Mouse (Mus musculus) heart, embryonic 16.5 days (tissue): ENCODE measurements around the gene Itga9. TPM values are rescaled to one million over a fixed set of nuclear protein-coding genes. Genes with fewer than 3 reads are reported as not detected.

Source experiments
- ATAC-seq: fragments of 200-750 bp; cut with Nextera tagmentation; replicated peaks from 2 replicates; pipeline ENCODE4 v1.8.0; 2017; ENCODE audit warnings: moderate number of reproducible peaks; ENCODE audit not compliant: insufficient read depth, low FRiP score; ENCODE audit errors: extremely low read depth
- H3K27ac ChIP-seq: fragments of 300-500 bp; sonication (generic); 2 replicates; pipeline ENCODE4 v1.5.1; 2014; ENCODE audit warnings: mild to moderate bottlenecking, low read length, control low read depth, moderate library complexity
- H3K27me3 ChIP-seq: fragments of 300-500 bp; sonication (generic); 2 replicates; pipeline ENCODE4 v1.6.1; 2014; ENCODE audit warnings: low read length, mixed read lengths; ENCODE audit not compliant: control insufficient read depth, insufficient read depth
- H3K36me3 ChIP-seq: fragments of 300-500 bp; sonication (generic); 2 replicates; pipeline ENCODE4 v1.6.1; 2014; ENCODE audit not compliant: control insufficient read depth, insufficient read depth
- H3K4me1 ChIP-seq: fragments of 300-500 bp; sonication (generic); 2 replicates; pipeline ENCODE4 v1.6.1; 2014; ENCODE audit warnings: low read length, mixed read lengths; ENCODE audit not compliant: control insufficient read depth, insufficient read depth
- H3K4me2 ChIP-seq: fragments of 300-500 bp; sonication (generic); 2 replicates; pipeline ENCODE4 v1.6.1; 2014; ENCODE audit warnings: low read depth, mild to moderate bottlenecking, control low read depth, low read length
- H3K4me3 ChIP-seq: fragments of 300-500 bp; sonication (generic); 2 replicates; pipeline ENCODE4 v1.5.1; 2014; ENCODE audit warnings: mild to moderate bottlenecking, control low read depth, low read length
- H3K9ac ChIP-seq: fragments of 300-500 bp; sonication (generic); 2 replicates; pipeline ENCODE4 v1.6.1; 2014; ENCODE audit warnings: low read length, control low read depth
- H3K9me3 ChIP-seq: fragments of 300-500 bp; sonication (generic); replicated peaks from 2 replicates; pipeline ENCODE4 v1.6.1; 2016; ENCODE audit warnings: low read length; ENCODE audit not compliant: control insufficient read depth
- WGBS: fragments of 180-500 bp; shearing (Covaris S2); extraction: QIAGEN DNeasy Blood & Tissue Kit; methylation state at CpG from one replicate; pipeline ENCODE4 v1.1.7; 2014; 5-methylcytosine and 5-hydroxymethylcytosine counted together
- polyA plus RNA-seq: library from polyadenylated mRNA; unstranded; fragments of >200 nt; fragmentation: Nextera tagmentation; extraction: Ambion mirVana; gene quantifications from 2 replicates; pipeline ENCODE4 v1.2.1, GENCODE M21; 2015

Gene Itga9
- polyA plus RNA-seq, 1 experiment from 2014 or later, result 3.1 TPM

- 65% methylated on average over 8 of the region's 8 CpGs for WGBS
- H3K9ac ChIP-seq, result no peak overlapping the region
- H3K27ac ChIP-seq, result no peak overlapping the region
- H3K4me2 ChIP-seq, result no peak overlapping the region
- H3K4me1 ChIP-seq, result peaks cover 33% of the 10 kb centered on the region
- H3K27me3 ChIP-seq, result no peaks in the 10 kb centered on the region
- H3K9me3 ChIP-seq, result no peaks in the 10 kb centered on the region
- no peak for ATAC-seq
- no peaks in the 10 kb centered on the region for H3K36me3 ChIP-seq
- H3K4me3 ChIP-seq, result no peak overlapping the region
Measured at GRCm38 (mm10) chr9:118698191-118698590, 91.7 kb downstream of the Itga9 start.

- peaks cover 19% of the 10 kb centered on the region for H3K4me1 ChIP-seq
- no peak for ATAC-seq
- no peak overlapping the region for H3K4me3 ChIP-seq
- no peaks in the 10 kb centered on the region for H3K9me3 ChIP-seq
- H3K36me3 ChIP-seq, result no peaks in the 10 kb centered on the region
- WGBS, result 61% methylated on average over 4 of the region's 4 CpGs
- no peak overlapping the region for H3K4me2 ChIP-seq
- no peaks in the 10 kb centered on the region for H3K27me3 ChIP-seq
- peak overlapping the region; percentile 22; the same call in 1 of the 2 replicates for H3K27ac ChIP-seq
- H3K9ac ChIP-seq, result no peak overlapping the region
Measured at GRCm38 (mm10) chr9:118699716-118700115, 93.2 kb downstream of the Itga9 start.

DNA sequence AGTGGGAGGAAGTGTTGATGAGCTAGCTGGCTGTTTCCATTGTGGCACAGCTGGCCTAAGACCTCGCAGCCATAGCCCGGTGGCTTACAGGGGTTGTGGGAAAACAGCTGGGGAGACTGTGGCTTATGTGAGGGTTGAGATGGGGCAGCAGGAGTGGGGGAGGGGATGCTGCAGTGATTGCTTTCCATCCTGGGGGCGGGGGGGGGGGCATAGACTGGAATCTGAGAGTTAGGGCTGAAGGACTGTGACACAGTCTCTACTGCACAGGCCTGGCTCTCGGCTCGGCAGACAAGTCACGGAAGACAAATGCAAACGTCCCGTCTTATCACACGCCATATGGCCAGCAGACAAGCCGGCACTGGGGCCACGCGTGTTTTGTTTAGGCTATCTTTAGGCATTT lies 94.4 kb downstream of the Itga9 start:
- H3K36me3 ChIP-seq, result no peaks in the 10 kb centered on the region
- peak; percentile 9; the same call in 1 of the 2 replicates for ATAC-seq
- no peaks in the 10 kb centered on the region for H3K27me3 ChIP-seq
- H3K9me3 ChIP-seq, result no peaks in the 10 kb centered on the region
- no peak overlapping the region for H3K9ac ChIP-seq
- H3K4me2 ChIP-seq, result peak overlapping the region; percentile 29; the same call in 1 of the 2 replicates
- no peak overlapping the region for H3K4me3 ChIP-seq
- 12% methylated on average over 12 of the region's 12 CpGs for WGBS
- H3K4me1 ChIP-seq, result peaks cover 26% of the 10 kb centered on the region
- H3K27ac ChIP-seq, result 0 out of 2 replicates have a peak overlapping the region, but pooled peaks have one; percentile 17

DNA sequence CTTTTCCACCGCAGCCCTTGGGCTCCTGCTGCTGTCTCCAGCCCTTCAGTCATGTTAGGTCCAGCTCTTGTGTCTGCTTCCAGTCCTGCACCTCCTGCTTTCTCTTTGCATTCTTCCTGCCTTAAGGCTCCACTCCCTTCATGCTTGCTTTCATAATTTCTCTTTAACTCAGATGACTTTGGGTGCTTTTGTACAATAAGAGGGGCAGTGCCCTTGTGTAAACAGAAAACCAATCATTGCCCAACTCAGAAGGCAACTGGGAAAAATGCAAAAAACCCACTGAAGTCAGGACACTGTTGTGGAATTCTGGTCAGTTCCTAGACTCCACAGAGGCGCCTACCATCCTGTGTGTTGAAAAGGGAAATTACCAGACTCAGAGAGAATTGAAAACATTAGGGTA lies 95.3 kb downstream of the Itga9 start:
- Histone ChIP-seq H3K9ac (no peak overlapping the region), H3K27me3 (no peaks in the 10 kb centered on the region), H3K27ac (peak overlapping the region; percentile 29; the same call in 1 of the 2 replicates), H3K4me3 (no peak overlapping the region), H3K4me1 (peaks cover 32% of the 10 kb centered on the region), H3K9me3 (no peaks in the 10 kb centered on the region), H3K36me3 (no peaks in the 10 kb centered on the region), H3K4me2 (no peak overlapping the region)
- ATAC-seq, result no peak
- 59% methylated on average over 2 of the region's 2 CpGs for WGBS

DNA sequence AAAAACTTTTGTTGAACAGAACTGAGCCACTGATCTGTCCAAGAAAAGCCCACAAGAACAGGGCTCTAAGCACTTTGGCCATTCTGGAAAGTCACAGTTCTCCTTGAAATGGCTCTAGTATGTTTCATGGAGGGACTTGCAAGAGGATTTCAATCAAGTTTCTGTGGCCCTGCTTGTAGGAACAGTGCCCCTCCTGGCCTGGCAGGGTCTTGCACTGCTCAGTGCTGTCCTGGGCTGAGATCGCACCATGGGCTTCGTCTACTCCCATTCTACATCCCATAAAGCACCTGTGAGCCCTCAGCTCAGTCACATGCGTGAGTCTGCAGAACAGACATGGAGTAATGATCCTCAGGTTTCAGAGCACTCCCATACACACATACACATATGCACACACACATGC lies 96.7 kb downstream of the Itga9 start:
- 99% methylated on average over 3 of the region's 3 CpGs for WGBS
- Histone ChIP-seq H3K27ac (no peak overlapping the region), H3K9me3 (0 out of 2 replicates have a peak, but pooled peaks cover 2% of the 10 kb centered on the region), H3K27me3 (no peaks in the 10 kb centered on the region), H3K4me2 (no peak overlapping the region), H3K4me1 (peaks cover 32% of the 10 kb centered on the region), H3K9ac (no peak overlapping the region), H3K4me3 (no peak overlapping the region), H3K36me3 (peaks cover 2% of the 10 kb centered on the region; the same call in 1 of the 2 replicates)
- no peak for ATAC-seq

DNA sequence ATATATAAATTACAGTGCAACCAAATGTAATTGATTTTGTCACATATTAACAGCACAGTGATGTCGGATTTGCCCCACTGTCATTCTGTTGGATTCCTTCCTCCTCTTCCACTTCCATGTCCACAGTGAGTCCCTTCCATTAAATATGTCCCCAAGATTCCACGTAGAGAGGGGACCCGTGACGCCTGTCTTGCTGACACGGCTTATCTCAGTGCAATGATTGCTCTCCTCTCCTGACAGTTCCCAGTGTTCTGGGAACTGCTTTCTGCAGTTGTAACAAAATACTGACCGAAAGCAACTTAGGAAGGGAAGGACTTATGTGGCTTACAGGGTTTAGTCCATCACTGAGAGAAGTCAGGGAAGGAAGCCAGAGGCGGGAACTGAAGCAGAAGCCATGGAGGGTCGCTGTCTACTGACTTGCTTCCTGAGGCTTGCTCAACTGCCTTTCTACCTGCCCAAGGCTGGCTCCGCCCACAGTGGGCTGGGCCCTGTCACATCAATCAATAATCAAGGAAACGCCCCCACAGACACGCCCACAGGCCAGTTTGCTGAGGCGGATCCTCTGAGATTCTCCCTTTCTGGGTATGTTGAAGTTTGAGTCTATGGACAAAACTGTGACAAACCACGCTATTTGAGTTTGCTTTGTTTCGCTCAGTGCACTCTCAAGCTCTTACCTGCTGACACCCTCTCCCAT lies 99.0 kb downstream of the Itga9 start:
- Histone ChIP-seq H3K4me3 (no peak overlapping the region), H3K9me3 (0 out of 2 replicates have a peak, but pooled peaks cover 2% of the 10 kb centered on the region), H3K27ac (peak overlapping the region; percentile 30; the same call in 1 of the 2 replicates), H3K4me1 (peaks cover 28% of the 10 kb centered on the region), H3K27me3 (no peaks in the 10 kb centered on the region), H3K9ac (no peak overlapping the region), H3K36me3 (peaks cover 4% of the 10 kb centered on the region; the same call in 1 of the 2 replicates), H3K4me2 (no peak overlapping the region)
- ATAC-seq, result no peak
- 42% methylated on average over 14 of the region's 14 CpGs for WGBS

GRCm38 (mm10) chr9:118706176-118706975 lies 99.9 kb downstream of the Itga9 start:
- peaks cover 20% of the 10 kb centered on the region for H3K4me1 ChIP-seq
- H3K9ac ChIP-seq, result no peak overlapping the region
- H3K9me3 ChIP-seq, result 0 out of 2 replicates have a peak, but pooled peaks cover 2% of the 10 kb centered on the region
- H3K4me2 ChIP-seq, result no peak overlapping the region
- no peak overlapping the region for H3K27ac ChIP-seq
- WGBS, result 49% methylated on average over 18 of the region's 18 CpGs
- no peak for ATAC-seq
- peaks cover 4% of the 10 kb centered on the region; the same call in 1 of the 2 replicates for H3K36me3 ChIP-seq
- H3K27me3 ChIP-seq, result no peaks in the 10 kb centered on the region
- no peak overlapping the region for H3K4me3 ChIP-seq

- no peak overlapping the region for H3K4me2 ChIP-seq
- peaks cover 7% of the 10 kb centered on the region; the same call in 1 of the 2 replicates for H3K36me3 ChIP-seq
- 67% methylated on average over 9 of the region's 9 CpGs for WGBS
- H3K4me1 ChIP-seq, result peaks cover 8% of the 10 kb centered on the region
- H3K9me3 ChIP-seq, result 0 out of 2 replicates have a peak, but pooled peaks cover 2% of the 10 kb centered on the region
- no peak for ATAC-seq
- H3K27me3 ChIP-seq, result no peaks in the 10 kb centered on the region
- H3K27ac ChIP-seq, result no peak overlapping the region
- H3K4me3 ChIP-seq, result no peak overlapping the region
- H3K9ac ChIP-seq, result no peak overlapping the region
Measured at GRCm38 (mm10) chr9:118710625-118711024, 104.1 kb downstream of the Itga9 start.

GRCm38 (mm10) chr9:118711749-118712148 lies 105.3 kb downstream of the Itga9 start:
- Histone ChIP-seq H3K4me3 (no peak overlapping the region), H3K27me3 (no peaks in the 10 kb centered on the region), H3K9ac (no peak overlapping the region), H3K9me3 (0 out of 2 replicates have a peak, but pooled peaks cover 6% of the 10 kb centered on the region), H3K4me1 (peaks cover 3% of the 10 kb centered on the region; the same call in 1 of the 2 replicates), H3K4me2 (no peak overlapping the region), H3K27ac (no peak overlapping the region), H3K36me3 (peaks cover 7% of the 10 kb centered on the region; the same call in 1 of the 2 replicates)
- ATAC-seq, result no peak
- WGBS, result 92% methylated on average over 11 of the region's 11 CpGs
